Mouse (Mus musculus) granulocyte monocyte progenitor cell, adult 5-6 weeks (primary cell): ENCODE data around the gene Fam120a. TPM values are rescaled to one million over a fixed set of nuclear protein-coding genes. Genes with fewer than 3 reads are reported as not detected.

Experiments
- ATAC-seq: replicated peaks from 2 replicates; pipeline ENCODE4 v1.8.0; 2016; ENCODE audit warnings: mild to moderate bottlenecking, moderate TSS enrichment, inconsistent platforms; ENCODE audit not compliant: poor library complexity, severe bottlenecking
- total RNA-seq, 2 experiments: library from RNA; stranded (forward) in 1 of 2; stranded (reverse) in 1 of 2; fragments of 200-712, 200-1000 nt in 1 of 2; fragments of >200 nt in 1 of 2; fragmentation: Nextera tagmentation in 1 of 2; gene quantifications; 2 replicates each; pipeline ENCODE4 v1.2.3; 2014 to 2017

The Fam120a gene
- total RNA-seq (2014; fragmentation: Nextera tagmentation) (161 and 168 TPM in 2 replicates), total RNA-seq (2017) (123 and 128 TPM in 2 replicates)

DNA sequence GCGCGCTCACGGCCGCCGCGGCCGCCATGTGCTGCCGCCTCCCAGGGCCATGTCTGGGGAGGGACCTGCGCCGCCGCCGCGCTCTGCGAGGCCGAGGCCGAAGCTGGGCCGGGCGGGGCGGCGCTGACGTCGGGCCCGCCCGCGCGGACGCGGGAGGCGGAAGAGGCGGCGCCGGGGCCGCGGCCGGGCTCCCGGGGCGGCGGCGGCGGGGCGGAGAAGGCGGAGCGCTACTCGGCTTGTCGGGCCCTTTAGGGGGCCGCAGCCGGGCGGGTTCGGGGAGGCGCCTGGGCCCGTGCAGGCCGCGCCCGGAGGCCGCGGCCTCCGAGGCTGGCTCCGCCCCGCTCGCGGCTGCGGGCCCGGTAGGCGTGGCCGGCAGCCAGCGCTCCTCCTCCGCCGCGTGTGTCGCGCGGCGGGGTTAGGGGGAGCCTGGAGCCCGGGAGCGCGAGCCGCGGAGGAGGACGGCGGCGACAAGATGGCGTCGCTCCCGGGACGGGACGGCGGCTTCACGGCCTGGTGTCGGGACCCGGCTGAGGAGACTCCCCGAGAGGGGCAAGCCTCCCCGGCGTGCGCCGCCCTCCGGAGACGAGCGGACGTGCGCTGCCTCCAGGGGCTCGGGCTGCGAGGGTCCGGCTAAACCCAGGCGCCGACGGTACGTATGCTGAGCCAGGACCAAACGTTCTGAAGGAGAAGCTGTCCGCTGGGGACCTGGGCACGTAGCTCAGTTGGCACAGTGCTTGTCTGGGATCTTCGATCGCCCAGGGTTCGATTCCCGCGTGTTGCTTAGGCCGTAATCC lies at the start of gene Fam120a:
TSS of gene Fam120a (minus strand) at position 62 of the 794 bp plus-strand sequence.
- peak; percentile 54 for ATAC-seq

GRCm38 (mm10) chr13:49017375-49017774 lies 49.6 kb upstream of the Fam120a start:
- no peak for ATAC-seq

DNA sequence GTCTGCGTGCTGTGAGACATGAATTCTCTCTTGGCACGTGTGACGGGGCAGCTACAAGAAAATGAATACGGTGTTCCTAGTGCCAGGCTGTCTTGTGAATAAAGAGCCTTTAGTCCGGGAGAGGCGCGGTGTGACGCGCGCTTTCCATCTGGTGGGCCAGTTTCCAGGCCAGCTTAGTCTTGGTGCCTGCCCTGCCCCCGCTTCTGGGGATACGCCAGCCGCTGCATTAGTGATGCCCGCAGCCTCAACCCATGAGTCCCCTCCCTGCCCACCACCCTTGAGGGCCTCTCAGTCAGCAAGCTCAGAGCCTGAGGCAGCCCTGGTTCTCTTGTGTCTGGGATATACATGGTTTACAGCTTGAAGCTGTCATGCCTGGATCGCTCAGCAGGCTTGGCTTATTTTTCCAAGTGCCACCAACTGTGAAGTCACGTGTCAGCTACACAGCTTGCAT lies 48.5 kb upstream of the Fam120a start:
- ATAC-seq = no peak; the same call in 1 of the 2 replicates

DNA sequence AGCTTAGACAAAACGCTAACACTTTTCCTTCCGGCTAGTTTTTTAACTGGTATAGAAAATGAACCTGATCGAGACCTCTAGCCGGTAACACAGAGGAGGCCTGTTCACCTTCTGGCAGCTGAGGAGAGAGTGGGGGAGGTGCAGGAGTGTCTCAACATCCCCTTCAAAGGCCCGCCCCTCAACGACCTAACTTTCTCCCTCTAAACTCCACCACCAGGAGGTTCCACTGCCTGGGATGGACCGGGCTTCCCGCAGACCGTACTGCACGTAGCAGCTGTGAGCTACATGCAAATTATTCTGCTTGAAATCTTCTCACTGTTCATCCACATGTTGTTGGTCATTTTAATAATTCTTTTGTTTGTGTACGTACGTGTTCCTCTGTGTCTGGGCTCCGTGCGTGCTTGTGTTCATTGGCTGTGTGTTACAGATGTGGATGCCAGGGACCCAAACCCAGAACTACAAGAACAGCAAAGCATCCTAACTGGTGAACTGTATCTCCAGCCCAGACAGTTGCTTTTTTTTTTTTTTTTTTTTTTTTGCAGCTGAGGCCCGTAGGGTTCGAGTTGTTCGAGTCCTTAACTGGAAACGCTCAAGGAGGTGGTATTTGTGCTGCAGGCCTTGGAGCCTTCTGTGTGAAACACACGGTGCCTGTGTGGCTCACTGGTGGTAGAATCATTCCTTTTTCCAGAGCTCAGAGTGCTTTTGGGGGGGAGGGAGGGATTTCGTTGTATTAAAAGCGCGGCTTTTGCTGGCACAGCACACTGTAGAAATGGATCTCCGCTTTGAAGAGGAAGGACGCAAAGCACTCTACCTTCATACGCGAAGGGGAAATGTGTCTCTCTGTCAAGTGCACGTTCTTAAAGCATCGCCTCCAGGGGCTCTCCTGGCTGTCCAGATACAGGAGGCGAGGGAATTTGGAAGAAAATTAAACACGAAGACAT lies 47.8 kb upstream of the Fam120a start:
- peak; percentile 86 for ATAC-seq

DNA sequence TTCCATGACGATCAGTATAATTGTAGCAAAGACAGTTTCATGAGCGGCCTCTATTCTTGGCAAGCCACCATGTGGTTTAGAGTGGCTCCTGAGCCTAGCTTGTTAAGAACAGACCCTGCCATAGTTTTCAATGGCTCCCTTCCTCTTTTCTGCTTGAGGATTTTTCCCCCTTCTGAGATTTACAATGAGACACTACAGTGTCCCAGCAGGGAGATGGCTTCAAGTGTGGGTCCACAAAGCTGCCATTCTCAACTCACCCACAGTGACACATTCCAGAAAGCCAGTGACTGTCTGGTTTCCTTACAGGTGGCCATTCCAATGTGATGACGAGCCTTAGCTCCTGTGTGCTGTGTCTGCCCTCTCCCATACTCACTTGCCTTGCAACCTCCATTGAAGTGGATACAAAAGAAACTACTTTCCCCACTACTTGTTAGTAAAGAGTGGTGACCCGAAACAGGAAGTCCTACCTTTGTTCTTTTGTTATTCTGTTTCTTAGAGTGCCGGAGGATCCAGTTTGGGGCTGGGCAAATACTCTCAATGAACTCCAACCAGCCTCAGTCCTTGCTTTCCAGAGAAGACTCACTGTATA lies 45.5 kb upstream of the Fam120a start:
- ATAC-seq = peak; percentile 27; the same call in 1 of the 2 replicates

DNA sequence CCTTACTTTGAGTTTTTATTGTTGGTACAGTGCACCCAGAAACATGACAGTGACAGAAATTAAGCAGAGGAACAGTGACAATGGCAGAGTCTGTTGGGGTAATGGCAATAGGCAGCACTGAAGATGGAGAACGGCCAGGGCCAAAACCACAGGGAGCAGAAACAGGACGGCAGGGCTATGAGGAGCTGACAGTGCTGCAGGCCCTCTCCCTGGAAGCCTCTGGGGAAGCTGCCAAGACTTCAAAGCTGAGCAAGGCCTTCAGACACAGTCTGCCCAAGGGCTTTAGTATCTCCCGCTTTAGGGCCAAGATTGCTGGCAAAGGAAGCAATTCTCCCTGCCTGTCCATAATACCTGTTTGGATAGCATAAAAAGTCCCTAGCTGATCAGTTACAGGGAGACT lies 33.9 kb upstream of the Fam120a start:
- no peak for ATAC-seq

- peak; percentile 69 for ATAC-seq
These were observed 30.8 kb upstream of the Fam120a start for GRCm38 (mm10) chr13:48998591-48998990.

GRCm38 (mm10) chr13:48996731-48997130 lies 28.9 kb upstream of the Fam120a start:
- no peak for ATAC-seq

DNA sequence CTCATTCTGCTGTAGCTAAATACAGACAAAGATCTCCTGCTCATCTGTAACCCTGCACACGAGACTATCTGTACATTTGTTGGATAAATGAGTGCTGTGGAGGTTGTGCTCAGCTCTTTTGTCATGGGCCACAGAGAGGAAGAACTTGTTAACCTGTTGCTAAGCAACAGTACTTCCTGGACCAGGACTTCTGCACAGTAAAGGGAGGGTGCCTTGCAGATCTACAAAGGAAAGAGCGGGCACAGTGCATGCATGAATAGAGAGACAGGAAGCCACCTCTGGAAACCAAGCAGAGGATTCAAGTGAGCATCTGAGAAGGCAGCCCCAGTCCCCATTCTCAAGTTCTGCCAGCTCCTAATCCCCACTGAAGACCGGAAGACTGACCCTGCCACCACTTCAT lies 27.1 kb upstream of the Fam120a start:
- peak; percentile 72 for ATAC-seq

GRCm38 (mm10) chr13:48992914-48993313 lies 25.1 kb upstream of the Fam120a start:
- ATAC-seq = no peak

GRCm38 (mm10) chr13:48990138-48990537 lies 22.3 kb upstream of the Fam120a start:
- no peak for ATAC-seq

DNA sequence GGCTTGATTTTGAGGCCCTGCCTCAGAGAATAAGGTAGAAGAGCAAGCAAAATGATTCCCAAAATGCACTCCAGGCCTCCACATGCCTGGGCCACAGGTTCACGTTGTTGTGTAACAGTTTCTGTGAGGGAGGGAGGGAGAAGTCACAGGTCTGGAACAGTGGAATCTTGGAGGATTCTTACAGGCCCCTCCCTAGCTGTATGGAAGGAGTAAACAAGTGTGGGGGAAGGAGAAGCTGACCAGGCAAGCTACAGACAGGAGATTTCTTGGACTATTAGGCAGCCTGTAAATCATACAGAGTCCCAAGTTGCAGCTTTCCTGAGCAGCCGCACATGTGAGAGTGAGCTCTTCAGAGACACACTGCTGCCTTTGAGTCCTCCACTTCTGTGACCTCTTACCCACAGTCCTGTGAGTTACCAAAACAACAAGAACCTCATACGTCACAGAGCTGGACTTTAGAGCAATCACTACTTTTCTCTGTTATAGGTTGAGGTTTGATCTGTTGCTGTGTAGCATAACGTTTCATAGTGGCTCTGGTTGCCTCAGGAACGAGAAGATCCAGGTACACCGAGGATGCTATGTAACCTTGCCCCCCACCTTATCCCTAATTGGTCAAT lies 14.8 kb upstream of the Fam120a start:
- no peak for ATAC-seq

DNA sequence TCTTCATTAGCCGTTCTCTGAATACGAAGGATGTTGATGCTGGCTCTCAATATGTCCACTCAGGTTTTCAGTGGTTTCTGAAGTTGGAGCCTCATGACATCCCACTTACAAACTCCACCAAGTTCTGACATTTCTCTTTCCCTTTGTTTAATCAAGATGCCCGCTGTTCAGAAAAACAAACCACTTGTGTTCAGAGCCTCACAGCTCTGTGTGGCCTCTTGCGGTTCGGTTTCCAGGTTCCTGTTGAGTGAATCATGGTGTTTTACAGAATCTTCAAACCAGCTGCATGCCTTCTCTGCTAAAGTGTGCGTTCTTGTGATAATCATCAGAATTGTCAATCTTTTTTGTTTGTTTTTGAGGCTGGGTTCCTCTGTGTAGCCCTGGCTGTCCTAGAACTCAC lies 11.3 kb upstream of the Fam120a start:
- ATAC-seq = no peak

GRCm38 (mm10) chr13:48977858-48978257 lies 10.0 kb upstream of the Fam120a start:
- peak; percentile 57 for ATAC-seq

GRCm38 (mm10) chr13:48974699-48975098 lies 6.9 kb upstream of the Fam120a start:
- peak; percentile 49 for ATAC-seq

DNA sequence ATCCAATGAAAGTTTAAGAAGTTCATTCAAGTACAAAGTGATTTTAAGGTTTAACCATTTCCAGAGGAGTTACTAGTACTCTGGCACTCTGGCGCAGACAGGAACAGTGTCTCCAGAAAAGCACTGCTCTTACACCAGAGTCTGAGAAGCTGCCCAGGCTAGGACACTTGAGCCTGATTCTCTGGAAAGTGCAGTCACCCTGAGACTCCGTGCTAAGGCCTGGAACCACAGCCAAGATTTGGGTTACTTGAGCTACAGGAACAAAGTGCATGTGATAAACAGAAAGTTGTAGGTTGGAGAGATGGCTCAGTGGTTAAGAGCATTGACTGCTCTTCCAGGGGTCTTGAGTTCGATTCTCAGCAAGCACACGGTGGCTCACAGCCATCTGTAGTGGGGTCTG lies 6.4 kb upstream of the Fam120a start:
- ATAC-seq = no peak

GRCm38 (mm10) chr13:48973231-48973630 lies 5.4 kb upstream of the Fam120a start:
- ATAC-seq = no peak

DNA sequence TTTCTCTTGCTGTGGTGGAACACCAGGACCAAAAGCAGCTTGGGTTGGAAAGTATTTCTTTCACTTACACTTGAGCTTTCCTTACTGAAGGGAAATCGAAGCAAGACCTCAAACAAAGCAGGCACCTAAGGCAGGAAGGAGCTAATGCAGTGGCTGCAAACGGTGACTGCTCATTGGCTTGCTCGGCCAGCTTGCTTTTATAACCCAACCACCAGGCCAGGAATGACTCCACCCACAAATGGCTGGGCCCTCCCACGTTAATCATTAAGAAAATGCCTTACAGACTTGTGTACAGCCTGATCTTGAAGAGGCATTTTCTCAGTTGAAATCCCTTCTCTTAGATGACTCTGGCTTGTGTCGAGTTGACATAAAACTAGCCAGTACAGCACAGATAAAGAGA lies 3.2 kb upstream of the Fam120a start:
- no peak for ATAC-seq

- no peak for ATAC-seq
These were observed 2.7 kb upstream of the Fam120a start for GRCm38 (mm10) chr13:48970566-48970965.

GRCm38 (mm10) chr13:48968750-48969088 lies 902 bp upstream of the Fam120a start:
- ATAC-seq = no peak
